Mouse (Mus musculus) ES-Bruce4 (cell line): ENCODE data around the gene Trib3.

Experiments used
- CTCF ChIP-seq: IDR thresholded peaks from one replicate; pipeline ENCODE4 v1.8.1; 2011; ENCODE audit warnings: low read depth, low read length
- EP300 ChIP-seq: IDR thresholded peaks from 2 replicates; pipeline ENCODE4 v1.6.1; 2011; ENCODE audit warnings: low read depth, low read length; ENCODE audit not compliant: insufficient read depth
- POLR2A ChIP-seq: IDR thresholded peaks from one replicate; pipeline ENCODE4 v1.8.1; 2011; ENCODE audit warnings: low read length; ENCODE audit not compliant: insufficient read depth

DNA sequence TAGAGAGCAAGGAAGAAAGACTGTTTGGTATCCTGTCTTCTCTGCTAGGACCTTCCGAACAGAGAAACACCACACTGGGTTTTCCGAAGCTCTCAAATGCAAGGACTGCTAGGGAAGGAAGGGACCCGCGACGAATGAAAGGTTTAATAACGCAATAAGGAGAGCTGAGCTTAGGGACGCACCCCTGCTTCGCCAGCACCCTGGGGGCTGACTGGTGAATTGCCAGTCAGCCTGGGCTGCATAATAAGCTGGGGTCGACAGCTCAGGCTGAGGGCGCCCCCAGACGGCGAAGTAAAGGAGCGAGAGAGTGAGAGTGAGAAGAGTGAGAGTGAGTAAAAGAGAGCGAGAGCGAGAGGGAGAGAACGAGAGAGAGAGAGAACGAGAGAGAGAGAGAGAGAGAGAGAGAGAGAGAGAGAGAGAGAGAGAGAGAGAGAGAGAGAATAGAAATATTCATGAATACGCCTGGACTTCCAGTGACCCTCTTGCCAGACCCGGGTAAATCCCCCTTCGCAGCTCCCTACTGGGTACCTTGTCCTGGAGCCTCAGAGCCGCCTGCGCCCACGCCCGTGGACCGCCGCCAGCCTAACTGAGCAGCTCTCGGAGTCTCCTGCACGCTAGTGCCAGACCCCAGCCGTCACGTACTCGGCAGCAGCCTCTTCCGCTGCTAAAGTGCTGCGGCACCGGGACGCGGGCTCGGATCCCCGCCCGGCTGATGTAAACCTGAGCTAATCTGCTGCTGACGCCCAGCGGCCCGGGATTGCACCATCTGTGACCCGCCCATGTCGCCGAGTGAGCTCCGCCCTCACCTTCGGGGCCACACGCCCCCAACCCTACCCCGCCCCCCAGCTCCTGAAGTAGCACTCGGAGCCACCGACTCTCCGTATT is at the start of gene Trib3:
- TF ChIP-seq CTCF (peak; percentile 72), POLR2A (peak; percentile 60), EP300 (peak; percentile 85)
